Mouse (Mus musculus) E14TG2a.4 (cell line): ENCODE data around the gene Ehd1.

Experiments used
- CTCF ChIP-seq: conservative IDR thresholded peaks from 2 replicates; pipeline ENCODE4 v1.5.1; 2014; ENCODE audit warnings: low read length
- NANOG ChIP-seq: IDR thresholded peaks from 2 replicates; pipeline ENCODE4 v1.6.1; 2014; ENCODE audit warnings: borderline replicate concordance, low read length, mixed read lengths

DNA sequence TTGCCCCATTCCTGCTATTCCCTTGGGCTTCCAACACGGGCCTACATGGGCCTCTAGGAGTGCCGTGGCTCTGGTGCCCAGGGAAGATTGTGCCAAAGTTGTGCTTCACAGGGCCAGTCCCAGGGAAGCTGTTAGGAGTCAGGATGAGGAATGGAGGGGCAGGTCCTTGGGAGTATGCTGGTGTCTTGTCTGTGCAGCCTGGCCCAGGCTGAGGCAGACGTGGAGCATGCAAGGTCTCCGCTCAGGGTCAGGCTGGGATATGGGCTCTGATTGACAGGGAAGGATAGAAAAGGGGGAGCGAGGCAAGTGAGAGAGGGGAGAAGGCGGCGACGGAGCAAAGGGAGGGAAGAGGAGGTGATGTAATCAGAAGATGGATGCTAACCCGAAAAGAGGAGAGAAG lies 48.2 kb downstream of the Ehd1 start:
- TF ChIP-seq CTCF (no peak), NANOG (no peak)
